Mouse (Mus musculus) stomach, postnatal 0 days (tissue): ENCODE measurements around the gene Dedd2. TPM values are rescaled to one million over a fixed set of nuclear protein-coding genes. Genes with fewer than 3 reads are reported as not detected.

Experiments
- ATAC-seq: fragments of 200-750 bp; cut with Nextera tagmentation; 2 replicates; pipeline ENCODE4 v1.8.0; 2017; ENCODE audit not compliant: low FRiP score, low TSS enrichment
- DNase-seq: peaks from one replicate; pipeline ENCODE4 v3.0.0-alpha.2; 2016; ENCODE audit warnings: low spot score
- H3K27ac ChIP-seq: fragments of 300-500 bp; sonication (generic); replicated peaks from 2 replicates; pipeline ENCODE4 v1.5.1; 2014; ENCODE audit warnings: mild to moderate bottlenecking, control low read depth
- H3K27me3 ChIP-seq: fragments of 300-500 bp; sonication (generic); 2 replicates; pipeline ENCODE4 v1.6.1; 2014; ENCODE audit warnings: low read length; ENCODE audit not compliant: control insufficient read depth, insufficient read depth
- H3K36me3 ChIP-seq: fragments of 300-500 bp; sonication (generic); 2 replicates; pipeline ENCODE4 v1.6.1; 2014; ENCODE audit warnings: low read length, mixed read lengths; ENCODE audit not compliant: control insufficient read depth, insufficient read depth
- H3K4me1 ChIP-seq: fragments of 300-500 bp; sonication (generic); replicated peaks from 2 replicates; pipeline ENCODE4 v1.6.1; 2014; ENCODE audit warnings: antibody characterized with exemption; ENCODE audit not compliant: control insufficient read depth, insufficient read depth
- H3K4me2 ChIP-seq: fragments of 300-500 bp; sonication (generic); replicated peaks from 2 replicates; pipeline ENCODE4 v1.6.1; 2014; ENCODE audit warnings: low read depth, mild to moderate bottlenecking, control low read depth, moderate library complexity
- H3K4me3 ChIP-seq: fragments of 300-500 bp; sonication (generic); 2 replicates; pipeline ENCODE4 v1.5.1; 2014; ENCODE audit warnings: low read depth, low read length, control low read depth
- H3K9ac ChIP-seq: fragments of 300-500 bp; sonication (generic); 2 replicates; pipeline ENCODE4 v1.6.1; 2014; ENCODE audit warnings: mild to moderate bottlenecking, low read length, control low read depth, mixed read lengths
- H3K9me3 ChIP-seq: fragments of 300-500 bp; sonication (generic); 2 replicates; pipeline ENCODE4 v1.6.1; 2016; ENCODE audit warnings: low read length; ENCODE audit not compliant: control insufficient read depth
- CTCF ChIP-seq: IDR thresholded peaks from 2 replicates; pipeline ENCODE4 v1.5.1; 2016; ENCODE audit warnings: antibody characterized with exemption, low read depth, mild to moderate bottlenecking, moderate library complexity
- EP300 ChIP-seq: optimal IDR thresholded peaks from 2 replicates; pipeline ENCODE3; 2016; ENCODE audit warnings: antibody characterized with exemption
- WGBS: fragments of 180-500 bp; shearing (Covaris S2); extraction: QIAGEN DNeasy Blood & Tissue Kit; methylation state at CpG from one replicate; pipeline ENCODE4 v1.1.7; 2014; 5-methylcytosine and 5-hydroxymethylcytosine counted together
- polyA plus RNA-seq: library from polyadenylated mRNA; unstranded; fragments of >200 nt; fragmentation: Nextera tagmentation; extraction: Ambion mirVana; gene quantifications from 2 replicates; pipeline ENCODE4 v1.2.1, GENCODE M21; 2015

Gene Dedd2
- 20.0 and 20.2 TPM in 2 replicates for polyA plus RNA-seq

DNA sequence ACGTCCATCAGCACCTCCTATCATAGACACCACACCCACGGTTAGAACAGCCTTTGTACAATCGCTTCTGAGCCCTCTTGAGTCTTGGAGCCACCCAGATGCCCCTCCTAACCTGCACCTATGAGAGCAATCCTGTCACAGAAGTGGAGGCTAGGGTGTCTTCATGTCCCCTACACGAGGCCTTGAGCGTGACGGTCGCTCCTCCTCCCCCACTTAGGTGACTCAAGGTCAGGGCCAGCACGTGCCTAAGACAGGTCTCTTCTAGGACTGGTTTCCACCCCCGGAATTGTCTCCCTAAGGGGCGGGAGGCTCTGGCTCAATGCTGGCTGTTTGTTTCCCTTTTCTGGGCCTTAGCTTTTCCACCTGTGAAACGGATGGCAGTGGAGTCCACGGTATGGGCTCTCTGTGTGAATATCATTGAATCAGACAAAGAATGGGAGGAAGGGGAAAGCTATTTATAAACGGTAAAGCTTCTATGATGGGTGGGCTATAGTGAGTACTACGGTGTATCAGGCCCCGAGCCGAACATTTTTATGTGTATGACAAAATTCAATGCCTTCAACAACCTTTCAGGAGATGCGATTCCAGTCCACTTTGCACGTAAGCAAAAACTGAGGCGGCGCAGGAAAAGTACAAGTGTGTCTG is at the start of gene Dedd2:
Dedd2 (minus strand) TSS at position 159 of the 645 bp plus-strand sequence.
- peaks cover 11% of the 10 kb centered on the region for H3K4me1 ChIP-seq
- TF ChIP-seq CTCF (no peak), EP300 (no peak)
- no peaks in the 10 kb centered on the region for H3K9me3 ChIP-seq
- peak within 1 kb of the TSS; percentile 82 for H3K9ac ChIP-seq
- H3K27ac ChIP-seq, result peak within 1 kb of the TSS; percentile 88
- 3% methylated on average over 20 of the region's 20 CpGs for WGBS
- DNase-seq (peak; percentile 60), ATAC-seq (no peak)
- H3K36me3 ChIP-seq, result peaks cover 7% of the 10 kb centered on the region; the same call in 1 of the 2 replicates
- H3K27me3 ChIP-seq, result no peaks in the 10 kb centered on the region
- H3K4me2 ChIP-seq, result peak within 1 kb of the TSS; percentile 85
- peak within 1 kb of the TSS; percentile 74 for H3K4me3 ChIP-seq

- H3K9ac ChIP-seq, result peak overlapping the region; percentile 84; the same call in 1 of the 2 replicates
- 61% methylated on average over 8 of the region's 8 CpGs for WGBS
- H3K4me3 ChIP-seq, result peak overlapping the region; percentile 73; the same call in 1 of the 2 replicates
- no peaks in the 10 kb centered on the region for H3K27me3 ChIP-seq
- peak overlapping the region; percentile 83 for H3K27ac ChIP-seq
- peak overlapping the region; percentile 85 for H3K4me2 ChIP-seq
- H3K36me3 ChIP-seq, result peaks cover 15% of the 10 kb centered on the region
- DNase-seq (peak; percentile 17), ATAC-seq (no peak)
- TF ChIP-seq CTCF (no peak), EP300 (no peak)
- peaks cover 9% of the 10 kb centered on the region for H3K4me1 ChIP-seq
- no peaks in the 10 kb centered on the region for H3K9me3 ChIP-seq
Observed at GRCm38 (mm10) chr7:25269545-25270271, 49.3 kb upstream of the Dedd2 start.

DNA sequence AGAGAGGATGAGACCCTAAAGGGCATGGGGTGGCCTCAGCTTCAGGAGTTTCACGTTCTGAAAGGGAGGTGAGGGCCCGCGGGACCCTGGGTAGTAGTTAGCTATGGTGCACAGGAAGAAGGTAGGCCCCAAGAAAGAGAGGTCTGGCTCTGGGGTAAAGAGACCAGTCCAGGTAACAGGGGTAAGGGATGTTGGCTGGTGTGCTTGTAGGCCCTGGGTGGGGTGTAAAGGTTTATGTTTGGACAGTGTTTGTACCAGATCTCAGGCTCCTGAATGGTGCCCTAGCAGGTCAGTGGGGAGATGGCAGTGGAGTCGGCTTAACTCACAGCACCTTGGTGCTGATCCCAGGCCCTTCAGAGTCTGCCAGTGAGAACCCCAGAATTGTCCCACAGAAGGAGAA is 48.6 kb upstream of the Dedd2 start:
- Histone ChIP-seq H3K36me3 (peaks cover 15% of the 10 kb centered on the region), H3K27me3 (no peaks in the 10 kb centered on the region), H3K4me3 (peak overlapping the region; percentile 73), H3K4me2 (peak overlapping the region; percentile 85), H3K9ac (peak overlapping the region; percentile 84), H3K4me1 (peaks cover 9% of the 10 kb centered on the region), H3K9me3 (no peaks in the 10 kb centered on the region), H3K27ac (peak overlapping the region; percentile 83)
- TF ChIP-seq CTCF (no peak), EP300 (no peak)
- ATAC-seq, result no peak
- WGBS, result 30% methylated on average over 4 of the region's 4 CpGs
- DNase-seq, result peak; percentile 24

DNA sequence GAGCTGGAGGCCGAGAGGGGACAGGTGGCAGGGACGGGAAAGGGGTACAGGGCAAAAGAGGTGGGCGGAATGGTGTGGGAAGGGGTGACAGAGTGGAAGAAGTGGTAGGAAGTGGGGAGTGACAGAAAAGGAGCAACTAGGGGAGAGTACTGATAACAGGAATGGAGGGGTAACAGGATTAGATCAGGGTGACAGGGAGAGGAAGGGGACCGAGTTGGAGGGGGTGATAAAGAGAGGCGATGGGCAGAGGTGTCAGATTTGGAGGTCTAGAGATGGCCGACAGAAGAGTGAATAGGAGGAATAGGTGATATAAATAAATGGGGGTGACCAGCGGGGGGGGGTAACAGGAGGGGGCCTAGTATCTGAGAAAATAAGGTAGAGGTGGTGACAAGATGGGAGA is 48.2 kb upstream of the Dedd2 start:
- WGBS, result 2% methylated on average over 7 of the region's 7 CpGs
- ATAC-seq, result no peak
- Histone ChIP-seq H3K4me2 (peak overlapping the region; percentile 85), H3K4me3 (peak overlapping the region; percentile 73), H3K36me3 (peaks cover 15% of the 10 kb centered on the region), H3K9me3 (no peaks in the 10 kb centered on the region), H3K27ac (peak overlapping the region; percentile 83), H3K27me3 (no peaks in the 10 kb centered on the region), H3K9ac (peak overlapping the region; percentile 84), H3K4me1 (peaks cover 9% of the 10 kb centered on the region)
- TF ChIP-seq CTCF (no peak), EP300 (no peak)
- no peak for DNase-seq

- TF ChIP-seq EP300, result peak; percentile 95
- TF ChIP-seq CTCF, result no peak
- ATAC-seq (peak; percentile 97), DNase-seq (peak; percentile 99)
- peak overlapping the region; percentile 85 for H3K4me2 ChIP-seq
- H3K27me3 ChIP-seq, result no peaks in the 10 kb centered on the region
- peaks cover 15% of the 10 kb centered on the region for H3K36me3 ChIP-seq
- H3K4me3 ChIP-seq, result peak overlapping the region; percentile 73
- peaks cover 9% of the 10 kb centered on the region for H3K4me1 ChIP-seq
- peak overlapping the region; percentile 92 for H3K27ac ChIP-seq
- H3K9me3 ChIP-seq, result no peaks in the 10 kb centered on the region
- H3K9ac ChIP-seq, result peak overlapping the region; percentile 84
- under 1% methylated on average over 33 of the region's 33 CpGs for WGBS
Observed at GRCm38 (mm10) chr7:25267751-25268463, 47.5 kb upstream of the Dedd2 start.
